Mouse (Mus musculus): ENCODE results near the gene Epn1. TPM values are rescaled to one million over a fixed set of nuclear protein-coding genes. Genes with fewer than 3 reads are reported as not detected.

Epn1 gene
- total and polyA plus RNA-seq, 3 experiments: 41.9 to 101 (median 72.9) TPM

GRCm38 (mm10) chr7:5109301-5109700 lies 29.3 kb downstream of the Epn1 start:
- TF ChIP-seq SMC3 (IDR thresholded peaks at IDR 0.05; ENCODE audit: low read depth, low read length) (no peak), NRF1 (IDR thresholded peaks at IDR 0.05; ENCODE audit: low read depth, low read length) (no peak), CHD2 (IDR thresholded peaks at IDR 0.05; ENCODE audit: low read length) (no peak), ETS1 (conservative IDR thresholded peaks at IDR 0.05; ENCODE audit: low read depth, low read length) (no peak), GABPA (IDR thresholded peaks at IDR 0.05; ENCODE audit: insufficient replicate concordance, low read depth, low read length) (no peak), PAX5 (IDR thresholded peaks at IDR 0.05; ENCODE audit: low read length) (no peak), JUND (conservative IDR thresholded peaks at IDR 0.05; ENCODE audit: low read depth, low read length) (no peak), NELFE (IDR thresholded peaks at IDR 0.05; ENCODE audit: low read depth, low read length) (no peak), MYC (IDR thresholded peaks at IDR 0.05; ENCODE audit: low read depth, low read length) (no peak), MXI1 (IDR thresholded peaks at IDR 0.05; ENCODE audit: low read depth, low read length) (no peak), POLR2A (IDR thresholded peaks at IDR 0.05; ENCODE audit: low read depth, low read length) (no peak), E2F4 (IDR thresholded peaks at IDR 0.05; ENCODE audit: insufficient replicate concordance, low read depth, low read length) (no peak), RCOR1 (conservative IDR thresholded peaks at IDR 0.05; ENCODE audit: low read depth, low read length) (no peak), ELF1 (IDR thresholded peaks at IDR 0.05; ENCODE audit: low read depth, low read length) (no peak), MAX (IDR thresholded peaks at IDR 0.05; ENCODE audit: low read length) (no peak), HCFC1 (IDR thresholded peaks at IDR 0.05; ENCODE audit: low read depth, low read length) (no peak)
- no peak for DNase-seq (ENCODE audit: extremely low read depth)
- H3K27me3 ChIP-seq (replicated peaks): no peaks in the 10 kb centered on the region
- H3K4me1 ChIP-seq (ENCODE audit: control insufficient read depth in 1 of 2, insufficient read depth in 2 of 2): no peaks in the 10 kb centered on the region
- H3K79me2 ChIP-seq (replicated peaks; ENCODE audit: control insufficient read depth, extremely low read depth, insufficient read depth, poor library complexity, severe bottlenecking): no peaks in the 10 kb centered on the region
- H3K27ac ChIP-seq (ENCODE audit: insufficient read depth, low read depth): no peak overlapping the region
- dilution Hi-C loops (cut with MboI; ENCODE audit: extremely low pct_ligation_motif_present, extremely low pct_unique_long_range_greater_than_20kb, low sequenced_read_pairs): no loop called here
- peaks cover 4% of the 10 kb centered on the region for H3K9me3 ChIP-seq (replicated peaks; ENCODE audit: low read length)
- in situ Hi-C loops (cut with MboI; ENCODE audit: low pct_ligation_motif_present, low pct_unique_long_range_greater_than_20kb, low sequenced_read_pairs): no loop called here
- H3K4me2 ChIP-seq (ENCODE audit: insufficient read depth, low read depth, poor library complexity, severe bottlenecking): no peak overlapping the region
- H3K36me3 ChIP-seq (replicated peaks in 1 of 2; ENCODE audit: control insufficient read depth in 1 of 2, insufficient read depth in 1 of 2, low read length in 1 of 2): no peaks in the 10 kb centered on the region
- H3K4me3 ChIP-seq (replicated peaks in 1 of 3; ENCODE audit: low read depth in 2 of 3, low read length in 2 of 3, poor library complexity in 1 of 3): no peak overlapping the region
- H3K9ac ChIP-seq (ENCODE audit: insufficient read depth, low read depth): no peak overlapping the region

- Histone ChIP-seq H3K9ac (ENCODE audit: insufficient read depth, low read depth) (no peak overlapping the region), H3K79me2 (replicated peaks; ENCODE audit: control insufficient read depth, extremely low read depth, insufficient read depth, poor library complexity, severe bottlenecking) (no peaks in the 10 kb centered on the region), H3K4me3 (replicated peaks in 1 of 3; ENCODE audit: low read depth in 2 of 3, low read length in 2 of 3, poor library complexity in 1 of 3) (no peak overlapping the region), H3K36me3 (replicated peaks in 1 of 2; ENCODE audit: control insufficient read depth in 1 of 2, insufficient read depth in 1 of 2, low read length in 1 of 2) (no peaks in the 10 kb centered on the region), H3K9me3 (replicated peaks; ENCODE audit: low read length) (peaks cover 4% of the 10 kb centered on the region), H3K27me3 (replicated peaks) (no peaks in the 10 kb centered on the region), H3K4me1 (ENCODE audit: control insufficient read depth in 1 of 2, insufficient read depth in 2 of 2) (no peaks in the 10 kb centered on the region), H3K27ac (ENCODE audit: insufficient read depth, low read depth) (no peak overlapping the region), H3K4me2 (ENCODE audit: insufficient read depth, low read depth, poor library complexity, severe bottlenecking) (no peak overlapping the region)
- in situ Hi-C loops (cut with MboI; ENCODE audit: low pct_ligation_motif_present, low pct_unique_long_range_greater_than_20kb, low sequenced_read_pairs): no loop called here
- TF ChIP-seq USF2 (conservative IDR thresholded peaks at IDR 0.05; ENCODE audit: low read depth, low read length) (no peak), USF1 (IDR thresholded peaks at IDR 0.05; ENCODE audit: low read depth, low read length) (no peak), IRF4 (IDR thresholded peaks at IDR 0.05; ENCODE audit: low read depth, low read length) (no peak), MAFK (IDR thresholded peaks at IDR 0.05; ENCODE audit: insufficient replicate concordance, low read length) (no peak), EP300 (IDR thresholded peaks at IDR 0.05; ENCODE audit: low read length) (no peak)
- dilution Hi-C loops (cut with MboI; ENCODE audit: extremely low pct_ligation_motif_present, extremely low pct_unique_long_range_greater_than_20kb, low sequenced_read_pairs): no loop called here
- DNase-seq (ENCODE audit: extremely low read depth): no peak
Observed at GRCm38 (mm10) chr7:5112701-5113100, 32.7 kb downstream of the Epn1 start.
